Mouse (Mus musculus): ENCODE data around the gene Slc10a4. TPM values are rescaled to one million over a fixed set of nuclear protein-coding genes. Genes with fewer than 3 reads are reported as not detected.

Gene Slc10a4
- polyA plus RNA-seq (2015; fragmentation: Nextera tagmentation; extraction: Ambion mirVana) = 8.1 and 9.1 TPM in 2 replicates

DNA sequence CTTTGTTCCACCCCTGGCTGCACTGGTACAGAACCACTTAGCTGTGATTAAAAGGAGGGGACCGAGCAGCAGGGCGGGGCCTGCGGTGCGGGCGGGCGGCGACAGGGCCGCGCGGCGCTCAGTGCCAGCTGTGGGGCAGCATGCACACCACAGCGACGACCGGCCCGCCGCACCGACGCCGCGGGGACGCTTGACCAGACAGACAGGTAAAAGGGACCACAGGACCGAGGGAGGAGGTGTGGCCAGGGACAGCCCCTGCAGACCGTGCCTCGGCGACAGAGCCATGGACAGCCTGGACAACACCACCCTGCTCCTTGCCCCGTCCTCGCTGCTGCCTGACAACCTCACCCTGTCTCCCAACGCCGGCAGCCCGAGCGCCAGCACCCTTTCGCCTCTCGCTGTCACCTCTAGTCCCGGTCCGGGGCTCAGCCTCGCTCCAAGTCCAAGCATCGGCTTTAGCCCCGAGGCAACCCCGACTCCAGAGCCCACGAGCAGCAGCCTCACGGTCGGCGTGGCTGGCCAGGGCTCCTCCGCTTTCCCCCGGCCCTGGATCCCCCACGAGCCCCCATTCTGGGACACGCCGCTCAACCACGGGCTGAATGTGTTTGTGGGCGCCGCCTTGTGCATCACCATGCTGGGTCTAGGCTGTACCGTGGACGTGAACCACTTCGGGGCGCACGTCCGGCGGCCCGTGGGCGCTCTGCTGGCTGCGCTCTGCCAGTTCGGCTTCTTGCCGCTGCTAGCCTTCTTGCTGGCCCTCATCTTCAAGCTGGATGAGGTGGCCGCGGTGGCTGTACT, at the start of gene Slc10a4:
Gene Slc10a4 (plus strand): TSS at position 100 of the 798 bp plus-strand sequence.
- Histone ChIP-seq H3K4me3 (replicated peaks; ENCODE audit: low read length) (peak within 1 kb of the TSS; percentile 40), H3K4me2 (ENCODE audit: low read depth, low read length) (peak within 1 kb of the TSS; percentile 61), H3K27ac (ENCODE audit: low read length) (no peak within 1 kb of the TSS), H3K4me1 (ENCODE audit: control insufficient read depth, insufficient read depth, low read length) (no peaks in the 10 kb centered on the region), H3K27me3 (ENCODE audit: control insufficient read depth, insufficient read depth, low read length) (peaks cover 23% of the 10 kb centered on the region), H3K9me3 (replicated peaks; ENCODE audit: control insufficient read depth, low read length) (no peaks in the 10 kb centered on the region), H3K36me3 (ENCODE audit: control insufficient read depth, insufficient read depth, low read length) (no peaks in the 10 kb centered on the region), H3K9ac (ENCODE audit: low read length) (peak within 1 kb of the TSS; percentile 58)
- 6% methylated on average over 60 of the region's 65 CpGs for WGBS
- ATAC-seq (ENCODE audit: insufficient read depth, low FRiP score) = peak; percentile 77

GRCm38 (mm10) chr5:72957281-72957680, 49.4 kb upstream of the Slc10a4 start:
- H3K4me2 ChIP-seq (ENCODE audit: low read depth, low read length) = no peak overlapping the region
- H3K9ac ChIP-seq (ENCODE audit: low read length) = no peak overlapping the region
- 86% methylated on average over 17 of the region's 17 CpGs for WGBS
- peaks cover 6% of the 10 kb centered on the region; the same call in 1 of the 2 replicates for H3K36me3 ChIP-seq (ENCODE audit: control insufficient read depth, insufficient read depth, low read length)
- no peak overlapping the region for H3K4me3 ChIP-seq (replicated peaks; ENCODE audit: low read length)
- 0 out of 2 replicates have a peak, but pooled peaks cover 2% of the 10 kb centered on the region for H3K4me1 ChIP-seq (ENCODE audit: control insufficient read depth, insufficient read depth, low read length)
- H3K27me3 ChIP-seq (ENCODE audit: control insufficient read depth, insufficient read depth, low read length) = no peaks in the 10 kb centered on the region
- no peaks in the 10 kb centered on the region for H3K9me3 ChIP-seq (replicated peaks; ENCODE audit: control insufficient read depth, low read length)
- no peak for ATAC-seq (ENCODE audit: insufficient read depth, low FRiP score)
- H3K27ac ChIP-seq (ENCODE audit: low read length) = no peak overlapping the region

GRCm38 (mm10) chr5:72960096-72960495, 46.6 kb upstream of the Slc10a4 start:
- peaks cover 6% of the 10 kb centered on the region; the same call in 1 of the 2 replicates for H3K36me3 ChIP-seq (ENCODE audit: control insufficient read depth, insufficient read depth, low read length)
- no peak for ATAC-seq (ENCODE audit: insufficient read depth, low FRiP score)
- no peak overlapping the region for H3K4me3 ChIP-seq (replicated peaks; ENCODE audit: low read length)
- 0 out of 2 replicates have a peak, but pooled peaks cover 2% of the 10 kb centered on the region for H3K4me1 ChIP-seq (ENCODE audit: control insufficient read depth, insufficient read depth, low read length)
- no peak overlapping the region for H3K27ac ChIP-seq (ENCODE audit: low read length)
- H3K27me3 ChIP-seq (ENCODE audit: control insufficient read depth, insufficient read depth, low read length) = no peaks in the 10 kb centered on the region
- no peak overlapping the region for H3K9ac ChIP-seq (ENCODE audit: low read length)
- no peaks in the 10 kb centered on the region for H3K9me3 ChIP-seq (replicated peaks; ENCODE audit: control insufficient read depth, low read length)
- H3K4me2 ChIP-seq (ENCODE audit: low read depth, low read length) = no peak overlapping the region
- 77% methylated on average over 6 of the region's 6 CpGs for WGBS

GRCm38 (mm10) chr5:72965706-72966105, 41.0 kb upstream of the Slc10a4 start:
- H3K27ac ChIP-seq (ENCODE audit: low read length) = no peak overlapping the region
- no peaks in the 10 kb centered on the region for H3K4me1 ChIP-seq (ENCODE audit: control insufficient read depth, insufficient read depth, low read length)
- no peaks in the 10 kb centered on the region for H3K36me3 ChIP-seq (ENCODE audit: control insufficient read depth, insufficient read depth, low read length)
- no peak for ATAC-seq (ENCODE audit: insufficient read depth, low FRiP score)
- no peaks in the 10 kb centered on the region for H3K27me3 ChIP-seq (ENCODE audit: control insufficient read depth, insufficient read depth, low read length)
- no peak overlapping the region for H3K9ac ChIP-seq (ENCODE audit: low read length)
- WGBS = 71% methylated on average over 3 of the region's 3 CpGs
- no peaks in the 10 kb centered on the region for H3K9me3 ChIP-seq (replicated peaks; ENCODE audit: control insufficient read depth, low read length)
- no peak overlapping the region for H3K4me3 ChIP-seq (replicated peaks; ENCODE audit: low read length)
- H3K4me2 ChIP-seq (ENCODE audit: low read depth, low read length) = no peak overlapping the region

DNA sequence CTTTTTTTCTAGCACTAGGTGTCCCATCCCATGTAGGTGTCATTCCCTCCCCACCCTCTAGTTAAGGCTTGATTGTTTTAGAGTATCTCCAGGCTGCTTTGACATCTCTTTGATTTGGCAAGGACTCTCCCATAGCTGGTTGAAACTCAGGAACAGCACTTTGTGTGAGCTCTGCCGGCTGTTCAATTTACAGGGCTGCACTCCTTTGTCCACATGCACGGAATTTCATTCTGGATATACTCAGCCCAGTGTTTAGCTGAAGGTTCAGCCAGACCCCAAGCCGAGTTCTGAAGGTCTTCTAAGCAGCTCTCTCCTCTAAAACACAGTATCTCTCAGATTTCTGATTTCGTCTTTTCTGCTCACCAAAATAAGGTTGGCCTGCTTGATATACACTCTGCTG, 34.2 kb upstream of the Slc10a4 start:
- peak overlapping the region; percentile 66 for H3K27ac ChIP-seq (ENCODE audit: low read length)
- H3K36me3 ChIP-seq (ENCODE audit: control insufficient read depth, insufficient read depth, low read length) = no peaks in the 10 kb centered on the region
- H3K27me3 ChIP-seq (ENCODE audit: control insufficient read depth, insufficient read depth, low read length) = no peaks in the 10 kb centered on the region
- WGBS = 53% methylated on average over 4 of the region's 4 CpGs
- no peak overlapping the region for H3K9ac ChIP-seq (ENCODE audit: low read length)
- 0 out of 2 replicates have a peak, but pooled peaks cover 6% of the 10 kb centered on the region for H3K4me1 ChIP-seq (ENCODE audit: control insufficient read depth, insufficient read depth, low read length)
- H3K4me2 ChIP-seq (ENCODE audit: low read depth, low read length) = no peak overlapping the region
- no peaks in the 10 kb centered on the region for H3K9me3 ChIP-seq (replicated peaks; ENCODE audit: control insufficient read depth, low read length)
- no peak overlapping the region for H3K4me3 ChIP-seq (replicated peaks; ENCODE audit: low read length)
- ATAC-seq (ENCODE audit: insufficient read depth, low FRiP score) = peak; percentile 37; the same call in 1 of the 2 replicates

DNA sequence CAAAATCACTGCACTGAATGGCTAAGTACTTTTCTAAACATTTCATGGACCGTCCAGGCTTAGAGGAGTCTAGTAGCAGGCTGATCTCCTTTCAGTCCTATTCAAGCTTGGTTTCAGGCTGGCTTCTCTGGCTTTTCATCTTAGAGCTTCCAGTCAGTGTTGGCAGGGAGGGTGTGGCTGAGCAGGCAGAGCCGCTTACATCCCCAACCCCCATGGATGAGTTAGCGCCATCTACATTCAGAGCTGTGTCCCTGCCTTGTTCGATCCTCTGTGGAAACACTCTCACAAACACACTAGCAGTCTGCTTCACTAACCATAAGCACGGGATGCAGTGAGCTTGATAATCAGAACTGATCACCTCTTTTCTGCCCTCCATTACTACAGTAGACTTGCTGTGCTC, 33.7 kb upstream of the Slc10a4 start:
- H3K27ac ChIP-seq (ENCODE audit: low read length) = peak overlapping the region; percentile 66
- no peak for ATAC-seq (ENCODE audit: insufficient read depth, low FRiP score)
- H3K36me3 ChIP-seq (ENCODE audit: control insufficient read depth, insufficient read depth, low read length) = no peaks in the 10 kb centered on the region

DNA sequence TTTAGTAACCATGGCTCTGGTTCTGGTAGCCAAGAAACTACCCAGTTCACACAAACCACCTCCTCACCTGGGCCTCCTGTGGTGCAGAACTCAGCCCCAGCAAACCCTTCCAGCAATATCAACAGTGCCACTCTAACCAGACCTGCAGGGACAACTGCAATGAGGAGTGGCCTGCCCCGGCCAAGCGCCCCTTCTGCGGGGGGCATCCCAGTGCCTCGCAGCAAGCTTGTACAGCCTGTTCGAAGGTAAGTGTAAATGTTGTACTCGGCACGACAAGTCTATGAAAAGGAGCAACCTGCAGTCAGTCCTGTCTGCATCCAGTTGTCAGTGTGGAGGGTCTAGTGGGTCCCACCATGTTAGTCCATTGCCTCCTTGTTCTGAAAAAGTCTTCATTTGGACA, 32.1 kb upstream of the Slc10a4 start, which contains the start of gene Gm10135:
Gene Gm10135 (minus strand): TSS at position 101 of the 400 bp plus-strand sequence.
- Histone ChIP-seq H3K27me3 (ENCODE audit: control insufficient read depth, insufficient read depth, low read length) (no peaks in the 10 kb centered on the region), H3K9ac (ENCODE audit: low read length) (no peak within 1 kb of the TSS), H3K9me3 (replicated peaks; ENCODE audit: control insufficient read depth, low read length) (no peaks in the 10 kb centered on the region), H3K27ac (ENCODE audit: low read length) (no peak within 1 kb of the TSS), H3K36me3 (ENCODE audit: control insufficient read depth, insufficient read depth, low read length) (no peaks in the 10 kb centered on the region), H3K4me3 (replicated peaks; ENCODE audit: low read length) (no peak within 1 kb of the TSS), H3K4me1 (ENCODE audit: control insufficient read depth, insufficient read depth, low read length) (0 out of 2 replicates have a peak, but pooled peaks cover 6% of the 10 kb centered on the region), H3K4me2 (ENCODE audit: low read depth, low read length) (no peak within 1 kb of the TSS)
- no peak for ATAC-seq (ENCODE audit: insufficient read depth, low FRiP score)
- WGBS = 93% methylated on average over 7 of the region's 7 CpGs

More for the DNA sequence above, 33.7 kb upstream of the Slc10a4 start:
- no peak overlapping the region for H3K4me3 ChIP-seq (replicated peaks; ENCODE audit: low read length)
- 58% methylated on average over 5 of the region's 5 CpGs for WGBS
- no peak overlapping the region for H3K4me2 ChIP-seq (ENCODE audit: low read depth, low read length)
- no peak overlapping the region for H3K9ac ChIP-seq (ENCODE audit: low read length)
- 0 out of 2 replicates have a peak, but pooled peaks cover 6% of the 10 kb centered on the region for H3K4me1 ChIP-seq (ENCODE audit: control insufficient read depth, insufficient read depth, low read length)
- H3K27me3 ChIP-seq (ENCODE audit: control insufficient read depth, insufficient read depth, low read length) = no peaks in the 10 kb centered on the region
- H3K9me3 ChIP-seq (replicated peaks; ENCODE audit: control insufficient read depth, low read length) = no peaks in the 10 kb centered on the region

- 0 out of 2 replicates have a peak, but pooled peaks cover 6% of the 10 kb centered on the region for H3K4me1 ChIP-seq (ENCODE audit: control insufficient read depth, insufficient read depth, low read length)
- 89% methylated on average over 6 of the region's 6 CpGs for WGBS
- no peak for ATAC-seq (ENCODE audit: insufficient read depth, low FRiP score)
- H3K27ac ChIP-seq (ENCODE audit: low read length) = no peak overlapping the region
- H3K9ac ChIP-seq (ENCODE audit: low read length) = no peak overlapping the region
- H3K9me3 ChIP-seq (replicated peaks; ENCODE audit: control insufficient read depth, low read length) = no peaks in the 10 kb centered on the region
- H3K36me3 ChIP-seq (ENCODE audit: control insufficient read depth, insufficient read depth, low read length) = 0 out of 2 replicates have a peak, but pooled peaks cover 3% of the 10 kb centered on the region
- no peaks in the 10 kb centered on the region for H3K27me3 ChIP-seq (ENCODE audit: control insufficient read depth, insufficient read depth, low read length)
- H3K4me3 ChIP-seq (replicated peaks; ENCODE audit: low read length) = no peak overlapping the region
- no peak overlapping the region for H3K4me2 ChIP-seq (ENCODE audit: low read depth, low read length)
Measured at GRCm38 (mm10) chr5:72975996-72976395, 30.7 kb upstream of the Slc10a4 start.

- no peaks in the 10 kb centered on the region for H3K27me3 ChIP-seq (ENCODE audit: control insufficient read depth, insufficient read depth, low read length)
- H3K4me3 ChIP-seq (replicated peaks; ENCODE audit: low read length) = no peak overlapping the region
- no peak overlapping the region for H3K4me2 ChIP-seq (ENCODE audit: low read depth, low read length)
- no peak for ATAC-seq (ENCODE audit: insufficient read depth, low FRiP score)
- H3K27ac ChIP-seq (ENCODE audit: low read length) = no peak overlapping the region
- 0 out of 2 replicates have a peak, but pooled peaks cover 3% of the 10 kb centered on the region for H3K36me3 ChIP-seq (ENCODE audit: control insufficient read depth, insufficient read depth, low read length)
- no peak overlapping the region for H3K9ac ChIP-seq (ENCODE audit: low read length)
- H3K9me3 ChIP-seq (replicated peaks; ENCODE audit: control insufficient read depth, low read length) = no peaks in the 10 kb centered on the region
- H3K4me1 ChIP-seq (ENCODE audit: control insufficient read depth, insufficient read depth, low read length) = 0 out of 2 replicates have a peak, but pooled peaks cover 6% of the 10 kb centered on the region
- WGBS = 80% methylated on average over 4 of the region's 4 CpGs
Measured at GRCm38 (mm10) chr5:72976539-72976938, 30.1 kb upstream of the Slc10a4 start.
